Mouse (Mus musculus) urinary bladder, postnatal 4 days (tissue): Measurements from ENCODE around the gene Dkk3.
"Not testable (repeated sequence)": the region's sequence is repeated elsewhere in the genome, so short reads cannot be mapped to it uniquely, and the experiment has no call there.

Source experiments
- DNase-seq, 2 experiments: peaks; one replicate each; pipeline ENCODE4 v3.0.0; 2021 to 2022; ENCODE audit warnings: low spot score in 2 of 2

The Dkk3 gene

GRCm38 (mm10) chr7:112169955-112170692 lies 11.3 kb upstream of the Dkk3 start:
- DNase-seq = no peak

- DNase-seq = no peak
Observed at GRCm38 (mm10) chr7:112165593-112165992, 6.7 kb upstream of the Dkk3 start.

- not testable (repeated sequence) for DNase-seq
Observed at GRCm38 (mm10) chr7:112165032-112165431, 6.2 kb upstream of the Dkk3 start.

GRCm38 (mm10) chr7:112164430-112164829 lies 5.6 kb upstream of the Dkk3 start:
- no peak for DNase-seq

- no peak for DNase-seq
Observed at GRCm38 (mm10) chr7:112159835-112160234, 978 bp upstream of the Dkk3 start.

- no peak for DNase-seq
Observed at GRCm38 (mm10) chr7:112158316-112158741, 528 bp downstream of the Dkk3 start.

- DNase-seq = no peak
Observed at GRCm38 (mm10) chr7:112157584-112158315, 1.1 kb downstream of the Dkk3 start.

- DNase-seq = no peak
Observed at GRCm38 (mm10) chr7:112155194-112155593, 3.7 kb downstream of the Dkk3 start.

- no peak for DNase-seq
Observed at GRCm38 (mm10) chr7:112154445-112154844, 4.4 kb downstream of the Dkk3 start.

GRCm38 (mm10) chr7:112149113-112149512 lies 9.7 kb downstream of the Dkk3 start:
- DNase-seq = no peak

GRCm38 (mm10) chr7:112147979-112148378 lies 10.9 kb downstream of the Dkk3 start:
- DNase-seq = no peak

GRCm38 (mm10) chr7:112144646-112145179 lies 14.1 kb downstream of the Dkk3 start:
- DNase-seq = no peak

GRCm38 (mm10) chr7:112143978-112144377 lies 14.9 kb downstream of the Dkk3 start:
- no peak for DNase-seq

GRCm38 (mm10) chr7:112143090-112143500 lies 15.8 kb downstream of the Dkk3 start:
- DNase-seq = no peak

GRCm38 (mm10) chr7:112142616-112143015 lies 16.2 kb downstream of the Dkk3 start:
- DNase-seq = no peak

GRCm38 (mm10) chr7:112140725-112141124 lies 18.1 kb downstream of the Dkk3 start:
- DNase-seq = no peak

- DNase-seq = no peak
Observed at GRCm38 (mm10) chr7:112138509-112139405, 20.1 kb downstream of the Dkk3 start.

GRCm38 (mm10) chr7:112138168-112138508 lies 20.7 kb downstream of the Dkk3 start:
- DNase-seq = no peak

- no peak for DNase-seq
Observed at GRCm38 (mm10) chr7:112136537-112136936, 22.3 kb downstream of the Dkk3 start.

GRCm38 (mm10) chr7:112135161-112135560 lies 23.7 kb downstream of the Dkk3 start:
- DNase-seq = no peak

- no peak for DNase-seq
Observed at GRCm38 (mm10) chr7:112133277-112133676, 25.6 kb downstream of the Dkk3 start.

- no peak for DNase-seq
Observed at GRCm38 (mm10) chr7:112132005-112132404, 26.9 kb downstream of the Dkk3 start.
